Mouse (Mus musculus): ENCODE results near the gene Zfp260.

GRCm38 (mm10) chr7:30094646-30095429, at the start of gene Zfp260:
- TF ChIP-seq POLR2A (IDR thresholded peaks at IDR 0.05; ENCODE audit: control insufficient read depth, low read depth, low read length) = peak; percentile 68
- TF ChIP-seq CTCF (IDR thresholded peaks at IDR 0.05; ENCODE audit: control insufficient read depth, insufficient read depth, insufficient replicate concordance, low read depth, low read length) = no peak

Data from testis, adult 2 months (tissue).